Mouse (Mus musculus) right cerebral cortex, adult 18-20 months (tissue): ENCODE measurements around the gene Adh6a.
"Not testable (repeated sequence)": the region's sequence is repeated elsewhere in the genome, so short reads cannot be mapped to it uniquely, and the experiment has no call there.

Experiments
- DNase-seq: peaks from one replicate; pipeline ENCODE4 v3.0.0; 2022; ENCODE audit warnings: mixed read lengths

The Adh6a gene

DNA sequence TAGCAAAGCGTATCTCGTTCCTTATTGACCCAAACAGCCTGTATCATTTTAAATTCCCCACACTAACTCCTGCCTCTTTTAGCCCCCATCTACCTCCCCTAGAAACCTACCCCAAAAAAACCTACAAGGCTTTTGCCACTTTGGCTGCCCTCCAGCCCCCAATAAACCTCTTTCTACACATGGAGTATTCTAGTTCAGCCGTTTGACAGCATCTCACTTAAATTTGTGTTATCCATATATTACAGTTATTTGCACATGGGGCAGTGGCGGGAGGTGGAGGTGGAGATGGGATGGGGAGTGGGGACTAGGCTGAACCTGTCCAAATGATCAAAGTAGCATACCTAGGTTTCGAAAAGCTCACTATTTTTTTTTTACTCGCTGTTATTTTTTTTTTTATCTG, 12.4 kb downstream of the Adh6a start:
- DNase-seq = no peak

GRCm38 (mm10) chr3:138333910-138334309, 20.8 kb downstream of the Adh6a start:
- no peak for DNase-seq

GRCm38 (mm10) chr3:138334320-138334719, 21.2 kb downstream of the Adh6a start:
- no peak for DNase-seq

- DNase-seq = no peak
Measured at GRCm38 (mm10) chr3:138335566-138335965, 22.5 kb downstream of the Adh6a start.

- no peak for DNase-seq
Measured at GRCm38 (mm10) chr3:138336104-138336754, 23.1 kb downstream of the Adh6a start.

GRCm38 (mm10) chr3:138341471-138341870, 28.4 kb downstream of the Adh6a start, which contains the start of gene Adh6b:
Gene Adh6b, plus strand, starts transcription at chr3:138341775.
- DNase-seq = no peak

- no peak for DNase-seq
Measured at GRCm38 (mm10) chr3:138347041-138347440, 34.0 kb downstream of the Adh6a start.

- DNase-seq = no peak
Measured at GRCm38 (mm10) chr3:138352012-138352809, 39.1 kb downstream of the Adh6a start.

- no peak for DNase-seq
Measured at GRCm38 (mm10) chr3:138358856-138359255, 45.8 kb downstream of the Adh6a start.

GRCm38 (mm10) chr3:138360721-138361120, 47.6 kb downstream of the Adh6a start:
- no peak for DNase-seq

DNA sequence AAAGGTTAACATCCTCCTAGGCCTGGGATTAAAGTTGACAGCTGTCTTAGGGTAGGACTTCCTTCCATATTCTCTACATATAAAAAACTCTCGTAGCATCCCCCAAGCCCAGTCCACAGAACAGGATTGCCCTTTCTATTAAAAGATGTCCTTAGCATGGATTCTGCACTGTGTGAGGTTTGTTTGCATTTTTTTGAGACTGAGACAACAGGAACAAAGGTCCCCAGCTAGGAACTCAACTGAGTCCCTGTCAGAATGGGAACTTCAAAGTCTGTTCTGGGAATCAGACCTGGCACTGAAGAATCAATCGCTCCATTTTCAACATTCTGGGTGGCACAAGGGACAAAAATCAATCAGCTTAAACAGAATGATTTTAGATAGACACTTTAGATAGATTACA, 49.8 kb downstream of the Adh6a start:
- DNase-seq = no peak

- DNase-seq = no peak
Measured at GRCm38 (mm10) chr3:138366181-138366580, 53.1 kb downstream of the Adh6a start.

GRCm38 (mm10) chr3:138369546-138369945, 56.5 kb downstream of the Adh6a start:
- no peak for DNase-seq

GRCm38 (mm10) chr3:138370289-138370688, 57.2 kb downstream of the Adh6a start:
- DNase-seq = not testable (repeated sequence)

DNA sequence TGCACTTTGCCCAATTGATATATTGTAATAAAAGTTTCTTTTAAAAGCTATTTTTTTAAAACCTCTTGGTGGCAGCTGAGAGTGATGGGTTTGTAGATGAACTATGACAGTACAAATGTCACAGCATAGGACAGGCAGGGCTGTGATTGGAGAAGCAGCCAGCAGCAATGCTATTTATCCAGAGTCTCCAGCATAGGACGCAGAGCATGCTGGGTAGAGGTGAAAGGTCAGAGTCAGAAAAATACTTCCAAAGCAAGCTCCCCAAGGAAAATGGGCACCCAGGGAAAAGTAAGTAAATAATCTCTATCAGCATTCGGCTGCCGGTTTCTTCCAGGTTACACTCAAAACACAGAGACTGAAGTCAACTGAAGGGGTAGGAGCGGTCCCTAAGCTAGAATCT, 60.8 kb downstream of the Adh6a start:
- no peak for DNase-seq

DNA sequence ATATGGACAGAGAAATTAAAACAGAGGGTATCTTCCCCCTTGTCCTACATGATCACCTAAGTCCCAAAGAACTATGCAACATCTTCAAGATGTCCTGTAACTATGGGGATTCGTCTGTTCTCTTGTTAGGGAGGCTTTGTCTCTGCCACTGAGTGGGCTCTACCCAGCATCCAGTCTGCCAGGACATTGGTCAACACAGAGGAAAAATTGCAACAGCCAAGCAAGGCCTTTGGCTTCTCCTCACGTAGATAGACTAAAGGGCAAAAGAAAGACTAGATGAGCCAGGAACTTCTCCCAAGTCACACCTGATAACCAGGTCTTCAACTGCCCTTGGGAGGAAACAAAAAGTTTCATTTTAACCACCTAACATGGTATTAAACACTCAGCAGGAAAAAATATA, 62.1 kb downstream of the Adh6a start:
- DNase-seq = no peak
